Mouse (Mus musculus) stomach, embryonic 15.5 days (tissue): ENCODE data around the gene Arpc3. TPM values are rescaled to one million over a fixed set of nuclear protein-coding genes. Genes with fewer than 3 reads are reported as not detected.

Experiments
- ATAC-seq: fragments of 200-750 bp; cut with Nextera tagmentation; 2 replicates; pipeline ENCODE4 v1.8.0; 2017; ENCODE audit warnings: low read depth, moderate number of reproducible peaks, moderate TSS enrichment; ENCODE audit not compliant: insufficient read depth, low FRiP score
- H3K27ac ChIP-seq: fragments of 300-500 bp; sonication (generic); 2 replicates; pipeline ENCODE4 v1.5.1; 2015; ENCODE audit warnings: mild to moderate bottlenecking, inconsistent platforms
- H3K27me3 ChIP-seq: fragments of 300-500 bp; sonication (generic); replicated peaks from 2 replicates; pipeline ENCODE4 v1.6.1; 2015; ENCODE audit warnings: inconsistent platforms
- H3K36me3 ChIP-seq: fragments of 300-500 bp; sonication (generic); 2 replicates; pipeline ENCODE4 v1.6.1; 2015; ENCODE audit warnings: inconsistent platforms
- H3K4me1 ChIP-seq: fragments of 300-500 bp; sonication (generic); 2 replicates; pipeline ENCODE4 v1.6.1; 2015; ENCODE audit warnings: inconsistent platforms
- H3K4me2 ChIP-seq: fragments of 300-500 bp; sonication (generic); 2 replicates; pipeline ENCODE4 v1.6.1; 2015; ENCODE audit warnings: mild to moderate bottlenecking, inconsistent platforms
- H3K4me3 ChIP-seq: fragments of 300-500 bp; sonication (generic); replicated peaks from 2 replicates; pipeline ENCODE4 v1.5.1; 2015; ENCODE audit warnings: inconsistent platforms
- H3K9ac ChIP-seq: fragments of 300-500 bp; sonication (generic); 2 replicates; pipeline ENCODE4 v1.6.1; 2015; ENCODE audit warnings: inconsistent platforms
- H3K9me3 ChIP-seq: fragments of 300-500 bp; sonication (generic); 2 replicates; pipeline ENCODE4 v1.6.1; 2016; ENCODE audit warnings: inconsistent platforms
- WGBS: fragments of 180-500 bp; shearing (Covaris S2); methylation state at CpG from one replicate; pipeline ENCODE4 v1.1.7; 2015; 5-methylcytosine and 5-hydroxymethylcytosine counted together
- polyA plus RNA-seq: library from polyadenylated mRNA; unstranded; fragments of >200 nt; fragmentation: Nextera tagmentation; extraction: Ambion mirVana; gene quantifications from 2 replicates; pipeline ENCODE4 v1.2.1, GENCODE M21; 2015

Gene Arpc3
- polyA plus RNA-seq, 1 experiment from 2014 or later: 148 TPM

- no peak overlapping the region for H3K4me2 ChIP-seq
- peaks cover 27% of the 10 kb centered on the region for H3K36me3 ChIP-seq
- ATAC-seq: no peak
- H3K27me3 ChIP-seq: no peaks in the 10 kb centered on the region
- peaks cover 3% of the 10 kb centered on the region; the same call in 1 of the 2 replicates for H3K4me1 ChIP-seq
- 94% methylated on average over 12 of the region's 12 CpGs for WGBS
- no peak overlapping the region for H3K9ac ChIP-seq
- H3K4me3 ChIP-seq: no peak overlapping the region
- H3K27ac ChIP-seq: no peak overlapping the region
- H3K9me3 ChIP-seq: no peaks in the 10 kb centered on the region
Observed at GRCm38 (mm10) chr5:122378171-122378570, 13.5 kb upstream of the Arpc3 start.

- Histone ChIP-seq H3K27me3 (no peaks in the 10 kb centered on the region), H3K9me3 (no peaks in the 10 kb centered on the region), H3K4me2 (no peak overlapping the region), H3K36me3 (peaks cover 27% of the 10 kb centered on the region), H3K9ac (no peak overlapping the region), H3K4me3 (no peak overlapping the region), H3K4me1 (no peaks in the 10 kb centered on the region), H3K27ac (no peak overlapping the region)
- ATAC-seq: peak; percentile 58; the same call in 1 of the 2 replicates
- 50% methylated on average over 11 of the region's 11 CpGs for WGBS
Observed at GRCm38 (mm10) chr5:122379374-122380155, 12.1 kb upstream of the Arpc3 start.

- Histone ChIP-seq H3K27me3 (no peaks in the 10 kb centered on the region), H3K4me2 (no peak overlapping the region), H3K4me1 (peaks cover 7% of the 10 kb centered on the region; the same call in 1 of the 2 replicates), H3K4me3 (no peak overlapping the region), H3K36me3 (no peaks in the 10 kb centered on the region), H3K9ac (no peak overlapping the region), H3K27ac (no peak overlapping the region), H3K9me3 (no peaks in the 10 kb centered on the region)
- WGBS: 85% methylated on average over 5 of the region's 5 CpGs
- ATAC-seq: no peak
Observed at GRCm38 (mm10) chr5:122390006-122390405, 1.7 kb upstream of the Arpc3 start.

- no peaks in the 10 kb centered on the region for H3K9me3 ChIP-seq
- H3K27ac ChIP-seq: no peak overlapping the region
- peaks cover 7% of the 10 kb centered on the region; the same call in 1 of the 2 replicates for H3K4me1 ChIP-seq
- no peaks in the 10 kb centered on the region for H3K36me3 ChIP-seq
- no peaks in the 10 kb centered on the region for H3K27me3 ChIP-seq
- no peak overlapping the region for H3K9ac ChIP-seq
- no peak overlapping the region for H3K4me3 ChIP-seq
- no peak overlapping the region for H3K4me2 ChIP-seq
- no peak for ATAC-seq
Observed at GRCm38 (mm10) chr5:122390671-122391070, 1.0 kb upstream of the Arpc3 start.

- Histone ChIP-seq H3K4me3 (peak overlapping the region; percentile 90), H3K27ac (no peak overlapping the region), H3K36me3 (no peaks in the 10 kb centered on the region), H3K27me3 (no peaks in the 10 kb centered on the region), H3K9ac (no peak overlapping the region), H3K4me1 (peaks cover 7% of the 10 kb centered on the region; the same call in 1 of the 2 replicates), H3K9me3 (no peaks in the 10 kb centered on the region), H3K4me2 (peak overlapping the region; percentile 34)
- ATAC-seq: no peak
- WGBS: 47% methylated on average over 15 of the region's 16 CpGs
Observed at GRCm38 (mm10) chr5:122391178-122391785, 396 bp upstream of the Arpc3 start.

- Histone ChIP-seq H3K9me3 (no peaks in the 10 kb centered on the region), H3K36me3 (no peaks in the 10 kb centered on the region), H3K4me1 (peaks cover 7% of the 10 kb centered on the region; the same call in 1 of the 2 replicates), H3K9ac (peak overlapping the region; percentile 88; the same call in 1 of the 2 replicates), H3K27me3 (no peaks in the 10 kb centered on the region), H3K4me3 (peak overlapping the region; percentile 90), H3K4me2 (peak overlapping the region; percentile 77), H3K27ac (peak overlapping the region; percentile 61; the same call in 1 of the 2 replicates)
- 14% methylated on average over 19 of the region's 19 CpGs for WGBS
- ATAC-seq: peak; percentile 5; the same call in 1 of the 2 replicates
Observed at GRCm38 (mm10) chr5:122392227-122393004, 738 bp downstream of the Arpc3 start.

GRCm38 (mm10) chr5:122393887-122394286, 2.2 kb downstream of the Arpc3 start:
- no peak for ATAC-seq

GRCm38 (mm10) chr5:122396791-122397190, 5.1 kb downstream of the Arpc3 start:
- Histone ChIP-seq H3K27ac (no peak overlapping the region), H3K4me2 (no peak overlapping the region), H3K27me3 (no peaks in the 10 kb centered on the region), H3K4me3 (no peak overlapping the region), H3K9me3 (no peaks in the 10 kb centered on the region), H3K36me3 (no peaks in the 10 kb centered on the region), H3K9ac (no peak overlapping the region), H3K4me1 (peaks cover 10% of the 10 kb centered on the region)
- 80% methylated on average over 10 of the region's 10 CpGs for WGBS
- ATAC-seq: no peak

More at GRCm38 (mm10) chr5:122393887-122394286, 2.2 kb downstream of the Arpc3 start:
- WGBS: 64% methylated on average over 2 of the region's 2 CpGs
- peaks cover 7% of the 10 kb centered on the region; the same call in 1 of the 2 replicates for H3K4me1 ChIP-seq
- H3K9ac ChIP-seq: no peak overlapping the region
- no peak overlapping the region for H3K4me3 ChIP-seq
- no peaks in the 10 kb centered on the region for H3K36me3 ChIP-seq
- H3K4me2 ChIP-seq: no peak overlapping the region
- H3K27ac ChIP-seq: no peak overlapping the region
- H3K27me3 ChIP-seq: no peaks in the 10 kb centered on the region
- no peaks in the 10 kb centered on the region for H3K9me3 ChIP-seq

GRCm38 (mm10) chr5:122397495-122397894, 5.8 kb downstream of the Arpc3 start:
- Histone ChIP-seq H3K27me3 (no peaks in the 10 kb centered on the region), H3K4me1 (peaks cover 9% of the 10 kb centered on the region), H3K36me3 (peaks cover 3% of the 10 kb centered on the region; the same call in 1 of the 2 replicates), H3K9ac (no peak overlapping the region), H3K9me3 (no peaks in the 10 kb centered on the region), H3K4me3 (no peak overlapping the region), H3K4me2 (no peak overlapping the region), H3K27ac (no peak overlapping the region; the same call in 1 of the 2 replicates)
- WGBS: 90% methylated on average over 8 of the region's 8 CpGs
- no peak for ATAC-seq

- Histone ChIP-seq H3K36me3 (peaks cover 17% of the 10 kb centered on the region), H3K27ac (peak overlapping the region; percentile 60; the same call in 1 of the 2 replicates), H3K4me3 (no peak overlapping the region), H3K27me3 (no peaks in the 10 kb centered on the region), H3K4me2 (no peak overlapping the region), H3K4me1 (peaks cover 3% of the 10 kb centered on the region), H3K9ac (no peak overlapping the region), H3K9me3 (no peaks in the 10 kb centered on the region)
- WGBS: 72% methylated on average over 8 of the region's 8 CpGs
- no peak for ATAC-seq
Observed at GRCm38 (mm10) chr5:122399871-122400270, 8.2 kb downstream of the Arpc3 start.

GRCm38 (mm10) chr5:122400628-122401302, 9.1 kb downstream of the Arpc3 start:
- peaks cover 26% of the 10 kb centered on the region for H3K36me3 ChIP-seq

More at GRCm38 (mm10) chr5:122400628-122401302, 9.1 kb downstream of the Arpc3 start:
- Histone ChIP-seq H3K9ac (no peak overlapping the region), H3K4me2 (no peak overlapping the region), H3K4me3 (no peak overlapping the region), H3K9me3 (no peaks in the 10 kb centered on the region), H3K27ac (peak overlapping the region; percentile 60; the same call in 1 of the 2 replicates), H3K27me3 (no peaks in the 10 kb centered on the region), H3K4me1 (peaks cover 3% of the 10 kb centered on the region)
- WGBS: 50% methylated on average over 18 of the region's 18 CpGs
- ATAC-seq: no peak
